Mouse (Mus musculus) brain, embryonic 14.5 days (tissue): ENCODE data around the gene Htt. TPM values are rescaled to one million over a fixed set of nuclear protein-coding genes. Genes with fewer than 3 reads are reported as not detected.

Experiments
- DNase-seq: peaks from one replicate; pipeline ENCODE4 v3.0.0-alpha.2; 2011; ENCODE audit warnings: low read depth
- CTCF ChIP-seq: fragments of 200-500 bp; IDR thresholded peaks from 2 replicates; pipeline ENCODE4 v1.5.1; 2012; ENCODE audit warnings: inconsistent platforms, mild to moderate bottlenecking, moderate library complexity, borderline replicate concordance; ENCODE audit not compliant: insufficient read depth, insufficient read length; ENCODE audit errors: extremely low read depth
- POLR2A ChIP-seq: fragments of 200-500 bp; IDR thresholded peaks from 2 replicates; pipeline ENCODE4 v1.6.1; 2012; ENCODE audit warnings: mild to moderate bottlenecking, inconsistent platforms, borderline replicate concordance; ENCODE audit not compliant: poor library complexity, insufficient read depth, insufficient read length, severe bottlenecking; ENCODE audit errors: extremely low read depth
- polyA plus RNA-seq: library from polyadenylated mRNA; depleted of rRNA; stranded (reverse); fragments of >200 nt; gene quantifications from 2 replicates; pipeline ENCODE4 v1.2.3, GENCODE M21; 2012; rRNA removed

Htt gene
- polyA plus RNA-seq, 1 experiment: 32.2 TPM

DNA sequence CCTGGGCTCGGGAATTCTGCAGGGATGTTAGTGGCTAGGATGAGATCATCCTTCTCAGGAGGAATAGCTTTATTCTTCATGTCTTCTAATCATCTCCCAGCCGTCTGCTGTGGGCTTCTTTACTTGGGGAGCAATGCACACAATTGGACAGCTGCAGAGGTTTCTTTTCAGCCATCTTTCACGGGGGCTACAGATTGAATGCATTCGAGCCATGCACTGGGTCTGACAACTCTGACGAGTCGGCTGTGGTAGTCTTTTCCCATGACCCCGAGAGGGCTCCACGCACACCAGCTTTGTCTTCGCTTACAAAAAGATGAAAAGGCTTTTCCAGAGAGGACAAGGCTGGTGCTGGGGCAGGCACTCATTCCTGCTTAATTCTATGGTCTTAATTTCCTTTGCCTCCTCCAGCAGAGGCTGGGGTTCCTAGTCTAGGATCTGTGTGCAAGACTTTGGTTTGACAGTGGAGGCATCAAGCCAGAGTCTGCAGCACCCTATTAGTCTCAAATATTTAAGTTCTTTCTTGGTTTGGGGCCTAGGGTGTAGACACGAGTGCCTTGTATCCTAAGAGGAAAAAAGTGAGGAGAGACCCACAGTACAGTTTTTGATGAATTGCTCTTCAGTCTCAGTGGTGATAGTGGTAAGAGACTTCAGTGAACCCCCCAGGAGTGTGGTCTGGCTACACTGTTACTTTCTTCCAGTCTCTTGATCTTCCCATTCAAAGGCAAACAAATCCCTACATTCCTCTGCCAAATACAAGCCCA lies 180.3 kb downstream of the Htt start:
- TF ChIP-seq CTCF (no peak), POLR2A (no peak)
- DNase-seq: peak; percentile 85

DNA sequence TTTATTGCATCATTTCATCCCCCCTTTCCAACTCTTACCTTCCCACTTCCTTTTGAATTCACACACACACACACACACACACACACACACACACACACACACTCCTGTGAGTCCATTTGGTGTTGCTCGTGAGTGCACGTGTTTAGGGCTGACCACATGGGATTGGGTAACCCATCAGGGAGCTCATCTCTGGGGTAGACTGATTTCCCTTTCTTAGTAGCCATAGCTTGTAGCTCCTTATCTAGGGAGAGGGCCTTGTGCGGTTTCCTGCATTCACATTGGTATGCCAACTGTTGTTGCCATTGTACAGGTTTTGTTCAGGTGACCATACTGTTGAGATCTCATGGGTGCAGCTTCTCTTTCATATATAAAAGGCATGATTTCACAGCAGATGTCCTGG lies 181.9 kb downstream of the Htt start:
- no peak for TF ChIP-seq CTCF
- TF ChIP-seq POLR2A: no peak
- DNase-seq: no peak

DNA sequence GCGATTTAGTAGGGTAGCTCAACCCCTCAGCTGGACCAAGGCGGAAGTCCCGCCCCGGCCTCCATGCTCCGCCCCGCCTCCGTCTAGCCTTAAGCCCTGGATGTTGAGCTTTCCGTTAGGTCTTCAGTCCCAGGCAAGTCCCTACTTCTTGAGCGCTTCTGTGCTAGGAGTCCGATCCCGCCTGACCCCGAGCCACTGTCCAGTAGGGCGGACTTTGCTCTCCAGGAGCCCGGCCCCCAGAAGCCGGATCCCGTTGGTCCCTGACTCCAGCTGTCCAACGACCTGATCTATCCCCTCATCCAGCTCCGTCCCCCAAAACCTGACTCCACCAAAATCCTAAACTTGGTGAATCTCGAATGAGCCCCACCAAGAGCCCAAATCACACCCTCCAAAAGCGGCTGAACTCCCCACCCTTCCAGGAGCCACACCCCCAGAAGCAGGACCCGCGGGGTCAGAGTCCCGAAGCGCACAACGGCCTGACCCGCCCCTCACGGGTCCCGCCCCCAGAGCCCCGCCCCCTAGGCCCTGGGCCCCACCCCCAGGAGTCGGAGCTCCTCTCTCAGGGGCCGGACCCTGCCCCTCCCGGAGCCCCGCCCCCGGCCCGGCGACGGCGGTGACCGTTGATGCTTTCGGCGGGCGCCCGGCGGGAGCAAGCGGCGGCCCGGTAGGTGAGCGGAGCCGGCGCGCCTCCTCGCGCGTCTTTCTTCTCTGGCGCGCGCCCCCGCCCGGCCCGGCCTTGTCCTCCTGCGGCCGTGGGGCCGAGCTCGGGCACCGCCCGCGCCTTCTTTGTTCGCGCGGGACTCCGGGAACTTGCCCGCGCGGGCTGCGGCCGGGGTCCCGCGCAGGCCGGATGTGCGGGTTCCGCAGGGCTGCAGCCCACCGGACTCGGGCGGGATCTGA lies 187.6 kb downstream of the Htt start, which contains the start of gene Rgs12:
Gene Rgs12 (plus strand): TSS at position 585 of the 900 bp plus-strand sequence.
- TF ChIP-seq CTCF (no peak), POLR2A (peak; percentile 95)
- DNase-seq: peak; percentile 90

DNA sequence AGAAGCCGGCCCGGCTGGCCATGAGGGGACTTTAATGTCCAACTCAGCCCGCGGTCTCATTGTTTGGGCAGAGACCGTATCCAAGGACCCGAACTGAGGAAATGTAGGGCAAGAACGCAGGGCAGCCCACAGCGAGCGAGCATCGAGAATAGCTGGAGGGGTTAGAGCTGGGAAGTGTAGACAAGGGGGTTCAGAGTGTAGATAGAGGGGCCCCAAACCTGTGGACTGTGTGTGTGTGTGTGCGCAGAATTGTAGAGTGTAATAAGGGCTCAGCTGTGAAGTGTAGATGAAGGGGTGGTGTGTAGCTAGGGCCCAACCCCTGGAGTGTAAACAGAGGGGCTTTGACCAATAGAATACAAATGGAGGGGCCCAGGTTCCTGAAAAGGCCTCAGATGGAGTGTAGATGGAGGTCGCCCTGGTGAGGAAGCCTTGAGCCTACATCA lies 188.2 kb downstream of the Htt start:
- DNase-seq: peak; percentile 68

DNA sequence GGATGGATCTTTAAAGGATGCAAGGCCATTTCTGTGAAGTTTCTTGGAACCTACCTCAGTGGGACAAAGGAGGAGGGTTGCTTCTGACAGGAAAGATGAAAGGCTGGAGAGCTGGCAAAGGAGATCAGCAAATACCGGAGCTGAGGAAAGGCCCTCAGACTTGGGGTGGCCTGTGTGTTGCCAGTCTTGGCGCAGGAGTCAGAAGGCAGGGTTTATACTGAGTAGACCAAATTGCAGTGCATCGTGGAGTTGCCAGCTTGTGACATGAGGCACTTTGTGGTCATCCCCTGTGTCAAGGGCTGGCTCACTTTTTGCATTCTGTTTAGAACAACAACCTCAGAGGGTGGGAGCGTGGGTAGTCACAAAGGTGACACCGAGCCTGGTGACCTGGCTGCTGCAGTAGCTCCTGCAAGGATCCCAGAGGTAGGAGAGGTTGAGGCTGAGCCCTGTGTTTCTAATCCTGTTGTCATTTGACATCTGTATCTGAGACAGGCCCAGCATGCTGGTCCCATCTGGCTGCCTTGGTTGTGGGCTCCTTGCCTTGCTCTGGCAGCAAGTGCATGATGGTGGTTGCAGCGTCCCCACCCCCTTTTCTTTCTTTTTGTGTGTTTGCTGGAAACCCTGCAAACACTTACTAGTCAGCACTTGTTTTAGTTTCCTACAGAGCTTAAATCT lies 189.1 kb downstream of the Htt start:
- DNase-seq: peak; percentile 69
- no peak for TF ChIP-seq POLR2A
- no peak for TF ChIP-seq CTCF

More for the DNA sequence above, 188.2 kb downstream of the Htt start:
- no peak for TF ChIP-seq POLR2A
- no peak for TF ChIP-seq CTCF

DNA sequence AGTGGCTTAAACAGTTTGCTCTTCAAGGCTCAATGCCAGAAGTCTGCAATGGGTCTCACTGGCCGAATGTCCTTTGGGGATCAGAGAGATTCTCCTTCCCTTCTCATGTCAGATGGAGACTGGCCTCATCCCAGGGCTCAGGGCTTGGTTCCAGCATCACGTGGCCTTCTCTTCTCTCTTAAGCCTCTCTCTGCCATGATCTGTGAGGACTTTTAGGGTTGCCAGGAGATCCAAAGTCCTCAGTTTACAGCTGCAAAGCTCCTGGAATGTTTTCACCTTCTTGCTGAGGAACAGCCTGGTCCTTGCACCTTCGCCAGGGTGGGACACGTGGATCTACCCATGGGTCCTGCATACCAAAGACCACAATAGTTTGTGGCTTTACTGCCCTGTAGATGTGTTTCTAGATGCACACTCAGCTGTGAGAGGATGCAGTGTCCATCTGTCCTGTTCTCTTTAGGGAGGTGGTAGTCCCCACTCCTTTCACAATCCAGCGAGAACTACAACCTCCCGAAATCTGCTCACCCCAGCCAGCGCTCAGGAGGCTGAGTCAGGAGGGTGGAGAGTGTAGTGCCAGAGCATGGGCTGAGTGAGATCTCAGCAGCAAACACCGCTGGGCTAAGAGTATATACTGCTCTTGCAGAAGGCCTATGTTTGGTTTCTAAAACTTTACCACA lies 189.8 kb downstream of the Htt start:
- DNase-seq: no peak

DNA sequence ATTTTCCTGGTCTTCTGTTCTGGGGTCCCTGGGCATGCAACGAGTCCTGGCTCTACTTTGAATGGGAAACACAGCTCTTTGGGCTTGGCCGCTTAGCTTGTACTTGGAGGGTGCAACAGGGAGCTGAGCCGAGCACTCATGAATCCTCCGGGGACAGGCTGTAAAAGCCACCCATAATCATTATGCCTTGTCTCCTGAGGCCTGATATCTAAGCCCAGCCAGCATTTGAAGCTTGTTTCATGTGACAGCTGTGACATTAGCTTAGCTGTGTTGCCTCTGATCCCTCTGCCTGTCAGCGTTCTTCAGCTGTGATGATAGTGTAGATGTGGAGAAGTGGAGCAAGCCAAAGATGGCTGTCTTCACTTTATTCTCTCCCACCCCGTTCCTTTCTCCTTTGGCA lies 193.0 kb downstream of the Htt start:
- no peak for TF ChIP-seq POLR2A
- TF ChIP-seq CTCF: no peak
- DNase-seq: peak; percentile 58

More for the DNA sequence above, 189.8 kb downstream of the Htt start:
- no peak for TF ChIP-seq POLR2A
- TF ChIP-seq CTCF: no peak

DNA sequence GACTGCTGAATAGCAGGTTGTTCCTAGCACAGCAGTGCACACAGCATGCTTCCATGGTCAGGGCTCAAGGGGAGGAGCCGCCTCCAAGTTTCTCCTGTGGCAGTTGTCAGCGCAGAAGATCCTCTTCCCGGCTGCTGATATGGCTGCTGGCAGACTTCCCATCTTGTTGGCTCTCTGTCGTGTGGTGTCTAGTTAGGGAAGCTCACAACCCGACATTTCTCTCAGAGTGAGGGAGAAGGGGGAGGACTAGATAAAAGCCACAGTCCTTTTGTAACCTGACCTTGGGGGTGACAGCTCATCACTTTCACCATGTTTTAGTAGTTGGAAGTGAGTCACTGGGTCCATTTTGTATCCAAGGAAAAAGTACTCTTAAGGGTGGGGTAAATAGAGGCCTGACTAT lies 194.1 kb downstream of the Htt start:
- TF ChIP-seq POLR2A: no peak
- no peak for TF ChIP-seq CTCF
- DNase-seq: peak; percentile 60

DNA sequence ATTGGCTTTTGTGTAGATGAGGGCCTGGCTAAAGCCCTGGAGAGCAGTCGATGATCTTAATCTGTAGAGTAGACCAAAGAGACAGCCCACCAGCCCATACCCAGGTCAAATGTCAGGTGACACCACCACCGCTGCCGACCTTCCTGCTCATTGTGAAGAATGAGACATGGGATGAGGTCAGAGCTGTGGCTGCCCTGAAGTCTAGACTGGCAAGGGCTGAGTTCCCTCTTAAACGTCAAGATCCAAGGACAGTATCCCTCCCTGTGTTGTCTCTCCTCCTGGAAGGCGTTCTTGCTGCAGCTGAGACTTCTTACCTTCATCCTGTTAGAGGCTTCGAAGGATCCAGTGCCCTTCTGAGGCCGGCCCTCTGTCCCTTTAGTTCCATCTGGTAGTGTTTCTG lies 194.6 kb downstream of the Htt start:
- DNase-seq: no peak
- no peak for TF ChIP-seq POLR2A
- no peak for TF ChIP-seq CTCF

DNA sequence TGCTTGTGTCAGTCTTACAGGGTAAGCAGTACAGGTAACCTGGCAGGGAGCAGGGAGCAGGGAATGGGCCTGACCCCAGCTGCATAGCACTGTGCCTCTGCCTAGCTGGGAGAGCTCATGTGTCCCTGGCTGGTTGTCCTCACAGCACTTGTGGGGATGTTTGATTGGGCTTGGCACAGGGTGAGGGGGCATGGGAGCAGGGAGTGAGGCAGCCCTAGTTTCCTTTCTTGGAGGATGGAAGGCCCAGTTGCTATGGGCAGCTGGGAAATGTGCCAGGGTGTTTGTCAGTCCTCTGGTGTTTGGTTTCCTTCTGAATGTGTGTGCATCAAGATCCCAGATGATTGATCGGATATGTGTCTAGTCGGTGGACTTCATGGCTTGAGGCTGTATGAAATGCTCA lies 195.5 kb downstream of the Htt start:
- DNase-seq: peak; percentile 82
- TF ChIP-seq CTCF: no peak
- no peak for TF ChIP-seq POLR2A

DNA sequence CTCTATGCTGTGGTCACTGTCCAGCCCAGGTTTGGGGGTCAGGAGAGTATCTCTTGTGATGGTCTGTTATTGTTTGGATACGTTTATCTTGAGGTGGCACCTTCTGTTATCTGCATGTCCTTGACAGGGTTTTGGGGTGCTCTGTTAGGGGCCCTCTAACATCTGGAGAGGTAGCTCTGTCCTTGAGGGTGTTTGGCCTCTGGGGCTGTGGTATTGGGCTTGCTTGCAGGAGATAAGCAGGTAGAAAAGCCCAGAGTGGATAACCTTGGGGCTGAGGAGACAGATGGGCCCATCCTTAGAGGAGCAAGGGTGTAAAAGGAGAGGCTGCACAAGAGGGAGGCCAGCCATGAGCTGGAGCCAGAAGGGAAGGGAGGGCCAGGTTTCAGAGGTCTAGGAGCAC lies 198.5 kb downstream of the Htt start:
- DNase-seq: no peak
- TF ChIP-seq POLR2A (no peak), CTCF (no peak)

Other genes starting within 250 kb of the Htt start
- 7.9 and 8.8 TPM in 2 replicates for gene Tnip2, start 247.7 kb upstream of the Htt start, polyA plus RNA-seq
- gene Sh3bp2, start 235.9 kb upstream of the Htt start, polyA plus RNA-seq: 39.8 and 41.6 TPM in 2 replicates
- gene Add1, start 188.1 kb upstream of the Htt start, polyA plus RNA-seq: 264 and 287 TPM in 2 replicates
- gene Mfsd10, start 124.5 kb upstream of the Htt start, polyA plus RNA-seq: 141 and 266 TPM in 2 replicates
- gene Nop14, start 101.6 kb upstream of the Htt start, polyA plus RNA-seq: 21.5 and 25.1 TPM in 2 replicates
- gene Grk4, start 101.4 kb upstream of the Htt start, polyA plus RNA-seq: 1.7 and 2.3 TPM in 2 replicates
- 8.2 and 9.0 TPM in 2 replicates for gene Msantd1, start 146.3 kb downstream of the Htt start, polyA plus RNA-seq
- gene Rgs12, start 187.7 kb downstream of the Htt start, polyA plus RNA-seq: 58.7 and 60.9 TPM in 2 replicates